Mouse (Mus musculus): ENCODE data around the gene Gm4756. TPM values are rescaled to one million over a fixed set of nuclear protein-coding genes. Genes with fewer than 3 reads are reported as not detected.
"Not testable (repeated sequence)": the region's sequence is repeated elsewhere in the genome, so short reads cannot be mapped to it uniquely, and the experiment has no call there.

Gm4756 gene
- polyA plus RNA-seq, 1 experiment = not detected

- peak; percentile 35 for DNase-seq (ENCODE audit: low spot score)
Measured at GRCm38 (mm10) chr12:72654698-72655097, 5.2 kb upstream of the Gm4756 start.

DNA sequence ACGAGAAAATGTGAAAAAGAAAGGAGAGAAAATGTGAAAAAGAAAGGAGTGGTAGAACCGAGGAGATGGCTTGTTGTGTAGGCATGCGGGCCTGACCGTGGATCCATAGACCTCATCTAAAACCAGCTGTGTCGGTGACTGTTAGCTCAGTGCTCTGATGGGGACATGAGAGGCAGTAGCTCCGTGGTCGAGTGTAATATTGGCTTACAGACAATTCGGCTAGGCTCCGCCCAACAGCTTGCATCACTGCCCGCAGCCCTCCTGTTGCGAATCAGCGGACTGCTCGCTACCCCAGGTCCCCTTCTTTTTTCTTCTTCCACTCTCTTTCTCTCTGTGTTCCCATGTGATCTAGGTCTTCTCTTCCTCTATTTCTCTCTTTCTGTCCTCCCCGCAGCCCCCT, 540 bp downstream of the Gm4756 start:
- no peak for DNase-seq (ENCODE audit: low spot score)

GRCm38 (mm10) chr12:72638025-72638424, 11.4 kb downstream of the Gm4756 start:
- DNase-seq (ENCODE audit: low spot score) = no peak

DNA sequence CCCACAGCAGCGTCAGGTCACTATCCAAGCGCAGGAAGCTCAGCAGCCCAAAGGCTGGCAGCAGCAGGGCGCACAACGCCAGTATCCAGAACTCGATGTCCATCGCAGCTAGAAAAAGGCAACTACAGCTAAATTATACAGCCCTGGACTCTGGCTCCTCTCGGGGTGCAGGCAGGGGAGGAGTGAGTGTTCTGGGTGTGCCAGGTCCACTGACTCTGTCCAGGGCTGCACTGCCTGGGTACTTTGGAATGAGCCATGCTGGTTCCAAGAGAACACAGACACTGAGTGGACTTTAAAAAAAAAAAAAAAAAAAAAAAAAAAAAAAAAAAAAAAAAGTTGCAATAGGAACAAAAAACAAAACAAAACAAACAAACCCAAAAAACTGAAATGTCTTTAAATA, 20.7 kb downstream of the Gm4756 start:
- no peak for DNase-seq (ENCODE audit: low spot score)

- no peak for DNase-seq (ENCODE audit: low spot score)
Measured at GRCm38 (mm10) chr12:72622853-72623496, 26.5 kb downstream of the Gm4756 start.

GRCm38 (mm10) chr12:72621441-72621840, 28.0 kb downstream of the Gm4756 start:
- no peak for DNase-seq (ENCODE audit: low spot score)

DNA sequence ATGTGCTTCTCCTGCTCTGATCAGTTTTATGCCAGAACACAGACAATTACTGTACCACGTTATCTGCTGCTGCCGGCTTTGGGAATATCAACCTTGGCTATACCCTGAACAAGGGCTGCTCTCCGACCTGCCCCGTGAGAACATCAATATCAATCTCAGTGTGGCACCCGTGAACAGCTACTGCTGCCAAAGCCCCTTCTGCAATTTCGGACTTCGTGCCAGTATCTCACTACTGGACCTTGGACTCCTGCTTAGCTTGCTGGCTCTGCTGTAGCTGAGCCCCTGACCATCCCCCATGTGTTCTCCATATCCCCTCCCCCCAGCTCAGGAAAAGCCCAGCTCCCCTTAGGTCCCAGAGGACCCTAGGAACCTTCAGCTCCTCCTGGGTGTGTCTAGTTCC, 28.6 kb downstream of the Gm4756 start:
- DNase-seq (ENCODE audit: low spot score) = no peak

DNA sequence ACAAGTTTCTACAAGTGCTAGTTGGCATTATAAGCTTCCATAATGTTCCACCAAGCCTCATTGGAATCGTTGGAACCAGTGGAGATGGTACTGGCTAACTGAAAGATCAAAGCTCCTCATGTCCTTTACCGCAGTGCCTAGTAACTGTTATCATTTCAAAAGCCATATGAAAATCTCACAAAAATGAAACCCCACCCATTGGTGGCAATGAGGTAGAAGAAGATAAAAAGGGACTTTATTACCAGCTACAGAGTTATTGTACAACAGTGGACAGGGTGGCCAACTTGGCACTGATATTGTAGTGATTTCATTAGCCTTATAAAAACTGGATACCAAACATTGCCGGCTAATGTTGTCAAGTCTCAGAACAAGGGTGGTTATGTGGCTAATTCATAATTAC, 37.4 kb downstream of the Gm4756 start:
- DNase-seq (ENCODE audit: low spot score) = no peak

DNA sequence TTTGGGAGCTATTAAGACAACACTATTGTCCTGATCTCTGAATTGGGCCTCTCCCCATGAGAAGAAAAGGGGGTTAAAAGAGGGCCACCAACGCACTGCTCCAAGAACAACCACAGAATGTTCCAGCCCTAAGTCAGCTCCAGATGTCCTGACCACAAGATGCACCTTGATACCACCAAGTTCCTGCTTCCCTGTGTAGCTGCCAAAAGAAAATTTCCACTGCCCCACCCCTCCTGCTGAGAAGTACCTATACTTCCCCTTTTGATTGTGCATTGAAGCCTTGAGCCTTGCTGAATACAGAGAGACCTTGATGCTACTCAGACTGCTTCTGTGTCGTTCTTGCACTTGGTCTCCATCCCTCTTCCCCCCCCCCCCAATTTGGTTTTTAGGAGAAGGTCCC, 50.7 kb downstream of the Gm4756 start:
- not testable (repeated sequence) for DNase-seq (ENCODE audit: low spot score)

DNA sequence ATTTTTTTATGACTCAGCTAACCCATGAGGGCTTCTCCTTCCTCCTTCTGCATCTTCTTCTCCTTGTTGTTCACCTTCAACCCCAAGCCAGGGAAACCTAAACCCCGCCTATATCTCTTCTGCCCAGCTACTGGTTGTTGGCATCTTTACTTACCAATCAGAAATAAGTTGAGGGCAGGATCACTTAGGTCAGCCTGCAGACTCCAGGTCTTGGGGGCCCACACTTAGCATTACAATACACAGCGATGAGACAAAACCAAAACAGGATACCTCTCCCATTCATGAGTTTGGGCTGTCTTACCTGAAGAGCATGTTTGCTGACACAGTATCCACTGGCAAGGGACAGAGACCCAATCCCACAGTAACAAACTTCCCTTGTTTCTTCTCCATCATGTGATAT, 55.5 kb downstream of the Gm4756 start:
- no peak for DNase-seq (ENCODE audit: low spot score)

GRCm38 (mm10) chr12:72592991-72593390, 56.5 kb downstream of the Gm4756 start:
- DNase-seq (ENCODE audit: low spot score) = no peak

- no peak for DNase-seq (ENCODE audit: low spot score)
Measured at GRCm38 (mm10) chr12:72585339-72585738, 64.1 kb downstream of the Gm4756 start.

DNA sequence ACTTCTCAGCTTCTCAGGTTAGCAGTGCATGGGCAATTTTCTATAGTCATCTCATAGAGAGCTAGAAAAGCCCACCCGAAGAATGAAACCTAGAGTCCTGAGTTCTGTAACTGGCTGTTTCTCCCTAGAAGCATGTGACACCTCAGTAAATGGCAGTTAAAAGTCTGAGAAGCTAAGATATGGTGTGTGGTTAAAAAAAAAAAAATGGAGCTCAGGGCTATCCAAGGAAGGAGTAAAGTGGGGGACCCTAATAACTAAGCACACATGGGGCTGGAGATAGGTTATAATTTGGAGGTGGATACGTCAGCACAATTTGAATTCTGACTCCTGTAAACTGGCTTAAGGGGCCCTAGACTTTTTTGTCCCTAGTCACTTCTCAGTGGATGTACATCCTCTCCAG, 66.4 kb downstream of the Gm4756 start:
- DNase-seq (ENCODE audit: low spot score) = no peak

DNA sequence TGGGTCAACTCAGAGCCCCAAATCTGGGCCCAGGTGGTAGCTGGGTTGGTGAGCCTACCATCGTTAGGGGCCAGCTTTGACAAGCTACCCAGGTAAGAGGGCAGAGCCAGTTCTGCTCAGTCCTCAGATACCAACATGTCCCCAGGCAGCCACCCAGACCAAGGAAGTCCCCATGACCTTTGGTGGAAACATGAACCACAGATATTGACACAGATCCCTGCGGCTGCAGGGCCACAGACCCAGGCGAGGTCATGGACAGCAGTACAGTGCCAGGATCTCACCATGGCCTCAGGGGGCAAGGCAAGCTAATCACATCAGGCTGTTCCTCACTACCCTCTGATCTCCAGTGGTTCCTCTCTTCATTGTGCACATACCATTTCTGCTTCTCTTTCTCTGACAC, 67.4 kb downstream of the Gm4756 start:
- no peak for DNase-seq (ENCODE audit: low spot score)

- DNase-seq (ENCODE audit: low spot score) = no peak
Measured at GRCm38 (mm10) chr12:72564281-72564795, 85.1 kb downstream of the Gm4756 start.

- DNase-seq (ENCODE audit: low spot score) = no peak
Measured at GRCm38 (mm10) chr12:72554347-72554746, 95.1 kb downstream of the Gm4756 start.

- no peak for DNase-seq (ENCODE audit: low spot score)
Measured at GRCm38 (mm10) chr12:72538571-72538970, 110.9 kb downstream of the Gm4756 start.

- peak; percentile 95 for DNase-seq (ENCODE audit: low spot score)
Measured at GRCm38 (mm10) chr12:72536021-72536597, 113.4 kb downstream of the Gm4756 start, which contains the start of gene Pcnx4. TSS of gene Pcnx4 (plus strand) at chr12:72536383.

DNA sequence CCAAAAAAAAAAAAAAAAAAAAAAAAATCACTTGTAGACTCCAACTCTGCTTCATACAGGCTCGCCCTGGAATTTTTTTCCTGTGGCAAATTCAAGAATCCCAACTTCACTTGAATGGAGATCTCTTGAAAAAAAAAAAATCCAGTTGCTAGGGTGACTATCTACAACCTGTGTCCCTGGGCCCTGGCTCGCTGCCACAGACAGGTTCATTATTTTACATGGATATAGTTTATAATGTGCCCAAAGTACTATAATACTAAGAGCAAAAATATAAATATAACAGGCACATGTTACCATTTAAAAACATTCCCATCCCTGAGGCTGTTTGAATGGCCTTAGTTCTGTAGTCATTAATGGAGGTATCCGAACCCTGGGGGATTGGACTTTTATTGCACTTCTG, 113.9 kb downstream of the Gm4756 start:
- no peak for DNase-seq (ENCODE audit: low spot score)

DNA sequence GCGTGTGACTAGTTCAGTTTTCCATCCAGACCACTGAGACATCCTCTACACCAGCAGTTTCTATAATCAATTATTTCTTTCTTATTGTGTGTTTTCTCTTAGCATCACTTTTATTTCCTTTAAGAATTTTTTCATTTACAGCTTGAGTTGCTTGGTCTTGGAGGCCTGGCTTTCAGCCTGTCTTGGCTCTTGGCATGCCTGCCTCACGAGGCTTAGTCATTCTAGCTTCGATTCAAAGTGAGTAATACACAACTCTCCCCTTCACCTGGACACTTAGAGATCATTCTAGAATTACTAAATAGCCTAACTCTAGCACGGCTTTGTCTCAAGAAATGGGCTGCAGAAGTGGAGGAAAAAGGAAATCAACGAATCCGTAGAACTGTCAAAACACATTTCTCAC, 115.5 kb downstream of the Gm4756 start:
- no peak for DNase-seq (ENCODE audit: low spot score)

DNA sequence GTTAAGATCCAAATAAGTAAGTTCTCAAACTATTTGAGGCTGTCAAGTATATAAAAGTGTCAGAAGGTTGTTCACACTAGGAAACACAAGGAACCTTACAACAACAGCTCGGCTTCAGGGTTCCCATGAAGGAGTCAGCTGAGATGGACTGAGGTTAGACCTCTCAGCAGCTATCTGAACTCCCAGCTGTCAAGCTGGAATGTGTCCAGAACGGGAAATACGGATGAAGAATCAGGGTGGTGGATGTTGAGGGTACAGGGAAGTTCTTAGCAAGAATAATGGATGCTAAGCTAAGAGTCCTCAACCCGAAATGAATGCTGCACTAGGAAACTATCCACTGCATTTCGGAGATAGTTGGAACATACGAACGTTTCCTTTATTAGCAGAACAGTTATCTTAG, 117.2 kb downstream of the Gm4756 start:
- no peak for DNase-seq (ENCODE audit: low spot score)

Measured in urinary bladder, adult 2 months (tissue).